8 mouse cellular contexts compared by ENCODE assay signal in the genomic region with DNA sequence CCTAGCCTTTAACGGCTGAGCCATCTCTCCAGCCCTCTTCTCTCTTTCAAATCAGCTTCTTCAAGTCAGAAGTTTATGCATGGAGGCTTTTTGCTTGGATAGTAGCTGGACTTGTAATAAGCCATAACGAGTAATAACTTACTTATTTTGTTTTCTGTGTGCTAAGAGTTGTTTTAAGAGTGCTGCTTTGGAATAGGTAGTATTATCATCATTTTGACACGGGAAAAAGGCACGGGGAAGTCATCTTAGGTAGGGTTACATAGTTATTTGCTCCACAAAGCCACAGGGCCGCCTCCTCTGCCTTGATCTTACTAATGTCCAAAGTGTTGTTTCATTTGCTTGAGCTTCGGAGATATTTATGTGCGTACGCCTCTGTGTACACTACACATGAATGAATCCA. TPM values are rescaled to one million over a fixed set of nuclear protein-coding genes. Genes with fewer than 3 reads are reported as not detected.
DNase-seq lines count a peak whose midpoint lies in the region; ATAC-seq lines count a peak whose summit lies in the region.

No protein-coding gene starts in this region.

- peaks cover 17% of the 10 kb centered on the region for H3K36me3 ChIP-seq in erythroblast, embryonic 14.5 days (ENCODE audit: control insufficient read depth)
- no peaks in the 10 kb centered on the region for H3K36me3 ChIP-seq in forebrain, embryonic 13.5 days (ENCODE audit: poor library complexity, severe bottlenecking)
- H3K36me3 ChIP-seq in liver, embryonic 13.5 days: no peaks in the 10 kb centered on the region

- no peaks in the 10 kb centered on the region for H3K9me3 ChIP-seq in erythroblast, embryonic 14.5 days (ENCODE audit: control insufficient read depth, low read length)
- H3K9me3 ChIP-seq in forebrain, embryonic 13.5 days (replicated peaks): no peaks in the 10 kb centered on the region
- no peaks in the 10 kb centered on the region for H3K9me3 ChIP-seq in liver, embryonic 13.5 days (replicated peaks)

- no peak for ATAC-seq in erythroblast, adult 5-6 weeks (replicated peaks; ENCODE audit: low FRiP score, poor library complexity, severe bottlenecking)
- ATAC-seq in forebrain, embryonic 13.5 days: no peak
- ATAC-seq in liver, embryonic 13.5 days (ENCODE audit: low read depth): no peak
- no peak for ATAC-seq in megakaryocyte-erythroid progenitor cell, adult 5-6 weeks (replicated peaks; ENCODE audit: low FRiP score, low TSS enrichment, poor library complexity, severe bottlenecking)

- peak overlapping the region; percentile 92 for H3K4me3 ChIP-seq in erythroblast, embryonic 14.5 days (replicated peaks)
- H3K4me3 ChIP-seq in forebrain, embryonic 13.5 days: peak overlapping the region; percentile 92
- H3K4me3 ChIP-seq in liver, embryonic 13.5 days (replicated peaks): peak overlapping the region; percentile 97

- peaks cover 43% of the 10 kb centered on the region for H3K4me1 ChIP-seq in erythroblast, embryonic 14.5 days (ENCODE audit: control insufficient read depth)
- peaks cover 16% of the 10 kb centered on the region for H3K4me1 ChIP-seq in forebrain, embryonic 13.5 days
- H3K4me1 ChIP-seq in liver, embryonic 13.5 days (replicated peaks): peaks cover 42% of the 10 kb centered on the region

- H3K27ac ChIP-seq in forebrain, embryonic 13.5 days: no peak overlapping the region
- H3K27ac ChIP-seq in liver, embryonic 13.5 days: peak overlapping the region; percentile 92

- peak overlapping the region; percentile 71 for H3K4me2 ChIP-seq in forebrain, embryonic 13.5 days
- peak overlapping the region; percentile 78 for H3K4me2 ChIP-seq in liver, embryonic 13.5 days

- DNase-seq in A20 (ENCODE audit: low read depth, low spot score): peak; percentile 58
- no peak for DNase-seq in liver, embryonic 13.5 days
- DNase-seq in right cerebral cortex, postnatal 10 days (ENCODE audit: low spot score in 2 of 2): no peak
- no peak for DNase-seq in layer of hippocampus, adult 18-20 months (ENCODE audit: low spot score in 2 of 2)

- H3K9ac ChIP-seq in forebrain, embryonic 13.5 days: peak overlapping the region; percentile 96
- H3K9ac ChIP-seq in liver, embryonic 13.5 days: peak overlapping the region; percentile 97

- WGBS in forebrain, embryonic 13.5 days: 54% methylated on average over 8 of the region's 8 CpGs
- 34% methylated on average over 8 of the region's 8 CpGs for WGBS in liver, embryonic 13.5 days (ENCODE audit: insufficient replicate concordance)

- peaks cover under 1% of the 10 kb centered on the region; the same call in 1 of the 2 replicates for H3K27me3 ChIP-seq in erythroblast, embryonic 14.5 days (ENCODE audit: control insufficient read depth)
- 0 out of 2 replicates have a peak, but pooled peaks cover 3% of the 10 kb centered on the region for H3K27me3 ChIP-seq in forebrain, embryonic 13.5 days
- no peaks in the 10 kb centered on the region for H3K27me3 ChIP-seq in liver, embryonic 13.5 days

RNA-seq across cellular contexts. Expression of a gene that starts 1.1 kb away (rescaled TPM):
- polyA plus RNA-seq in erythroblast, embryonic 14.5 days (2012): 0.14 and 0.29 TPM in 2 replicates
- 8.5 and 11.9 TPM in 2 replicates for total RNA-seq in erythroblast, adult 5-6 weeks (2015; ENCODE audit: low replicate concordance)
- total RNA-seq in erythroblast, adult 5-6 weeks (2017; ENCODE audit: low replicate concordance): 2.0 and 8.1 TPM in 2 replicates
- 46.2 and 47.6 TPM in 2 replicates for polyA plus RNA-seq in forebrain, embryonic 13.5 days (2015; fragmentation: Nextera tagmentation; extraction: Ambion mirVana)
- polyA plus RNA-seq in liver, embryonic 13.5 days (2015; fragmentation: Nextera tagmentation; extraction: Ambion mirVana): 21.8 and 29.3 TPM in 2 replicates
- total RNA-seq in layer of hippocampus, adult 18-20 months (2021): 10 to 100 TPM; 10.1 to 10.4 TPM
- 17.0 and 20.8 TPM in 2 replicates for total RNA-seq in megakaryocyte-erythroid progenitor cell, adult 5-6 weeks (2014; fragmentation: Nextera tagmentation)
- 20.1 and 27.8 TPM in 2 replicates for total RNA-seq in megakaryocyte-erythroid progenitor cell, adult 5-6 weeks (2017)

RNA-seq across cellular contexts. Expression of a gene that starts 12.3 kb away (rescaled TPM):
- polyA plus RNA-seq in erythroblast, embryonic 14.5 days (2012): 0.78 and 1.1 TPM in 2 replicates
- total RNA-seq in erythroblast, adult 5-6 weeks (2015; ENCODE audit: low replicate concordance): 8.6 and 14.0 TPM in 2 replicates
- 6.0 and 16.8 TPM in 2 replicates for total RNA-seq in erythroblast, adult 5-6 weeks (2017; ENCODE audit: low replicate concordance)
- 139 and 147 TPM in 2 replicates for polyA plus RNA-seq in forebrain, embryonic 13.5 days (2015; fragmentation: Nextera tagmentation; extraction: Ambion mirVana)
- 48.0 and 50.9 TPM in 2 replicates for polyA plus RNA-seq in liver, embryonic 13.5 days (2015; fragmentation: Nextera tagmentation; extraction: Ambion mirVana)
- 100 to 1,000 TPM; 125 to 126 TPM for total RNA-seq in layer of hippocampus, adult 18-20 months (2021)
- 77.4 and 77.7 TPM in 2 replicates for total RNA-seq in megakaryocyte-erythroid progenitor cell, adult 5-6 weeks (2014; fragmentation: Nextera tagmentation)
- 79.5 and 97.8 TPM in 2 replicates for total RNA-seq in megakaryocyte-erythroid progenitor cell, adult 5-6 weeks (2017)

Comparison
In these comparisons a context has a peak if more than half of its experiments do, and no peak if none do; other contexts are left out.
1. RNA of a gene that starts 12.3 kb away (total RNA-seq): 125 to 126 TPM in layer of hippocampus, adult 18-20 months and 77.4 to 97.8 TPM in megakaryocyte-erythroid progenitor cell, adult 5-6 weeks; 6.0 to 16.8 TPM in erythroblast, adult 5-6 weeks; every median in the first group is over 4 times any median in the second.
2. Peak in every context shown above with its lines, with median percentiles within 50 percentile points of each other: H3K4me3 ChIP-seq.